ENCODE assay signal across 8 mouse cellular contexts in the genomic region with DNA sequence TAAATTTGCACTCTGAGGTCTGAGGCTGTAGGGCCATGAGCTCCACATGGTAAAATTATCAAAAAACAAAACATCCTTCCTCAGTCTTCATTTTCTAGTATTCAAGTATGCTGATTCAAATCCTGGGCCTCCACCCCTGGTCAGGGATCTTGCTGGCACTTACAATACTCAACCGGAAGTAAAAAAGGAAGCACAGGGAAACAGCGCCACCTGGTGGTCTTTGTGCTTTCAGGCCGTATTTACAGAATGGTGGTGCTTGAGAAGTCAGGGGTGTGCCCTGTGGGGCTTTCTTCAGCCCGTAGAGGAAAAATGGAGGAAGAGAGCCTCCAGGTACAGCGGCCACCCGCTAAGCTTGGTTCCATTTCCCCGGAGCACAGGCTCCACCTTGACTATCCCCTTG. TPM values are rescaled to one million over a fixed set of nuclear protein-coding genes. Genes with fewer than 3 reads are reported as not detected.
DNase-seq lines count a peak whose midpoint lies in the region; ATAC-seq lines count a peak whose summit lies in the region.

No protein-coding gene starts in this region.

- peak; percentile 59 for ATAC-seq in common myeloid progenitor, adult 5-6 weeks (replicated peaks; ENCODE audit: low read depth, poor library complexity, severe bottlenecking)
- ATAC-seq in megakaryocyte, adult 5-6 weeks (ENCODE audit: poor library complexity, severe bottlenecking): peak; percentile 52

- peak; percentile 95 for DNase-seq in ZHBTc4 (ENCODE audit: low read depth, low spot score)
- peak; percentile 94 for DNase-seq in gastrocnemius, postnatal 10 days
- DNase-seq in induced T-regulatory cell, adult 2 months (ENCODE audit: low read depth): peak; percentile 98
- peak; percentile 78 to 97 for DNase-seq in left cerebral cortex, adult 8-10 months (ENCODE audit: low spot score in 2 of 2)
- peak; percentile 90 for DNase-seq in right cerebral cortex, adult 18-20 months
- peak; percentile 76 for DNase-seq in urinary bladder, adult 2 months (ENCODE audit: low spot score)

RNA-seq across cellular contexts. Expression of gene Gpr84, which starts 3.3 kb away (rescaled TPM):
- total RNA-seq in common myeloid progenitor, adult 5-6 weeks (2017): not detected in 2 replicates
- total RNA-seq in gastrocnemius, postnatal 10 days (2021): under 1 TPM in 1 of 2 experiments, not detected in 1; 0.14 TPM
- 1 to 10 TPM in 2 of 4 experiments, under 1 TPM in 2; 0.76 to 6.8 (median 2.8) TPM for total RNA-seq in left cerebral cortex, adult 8-10 months (2022)
- 2.9 and 3.8 TPM in 2 replicates for total RNA-seq in megakaryocyte, adult 5-6 weeks (2015)
- total RNA-seq in megakaryocyte, adult 5-6 weeks (2017): 1.7 and 3.3 TPM in 2 replicates
- polyA plus RNA-seq in urinary bladder, adult 2 months (2012; rRNA removed): not detected in 2 replicates

RNA-seq across cellular contexts. Expression of gene Zfp385a, which starts 32.8 kb away (rescaled TPM):
- 3.9 and 6.0 TPM in 2 replicates for total RNA-seq in common myeloid progenitor, adult 5-6 weeks (2017)
- total RNA-seq in gastrocnemius, postnatal 10 days (2021): 10 to 100 TPM; 39.3 to 45.7 TPM
- 10 to 100 TPM; 60.6 to 78.6 (median 69.1) TPM for total RNA-seq in left cerebral cortex, adult 8-10 months (2022)
- total RNA-seq in megakaryocyte, adult 5-6 weeks (2015): 35.8 and 40.1 TPM in 2 replicates
- 6.8 and 9.4 TPM in 2 replicates for total RNA-seq in megakaryocyte, adult 5-6 weeks (2017)
- 9.9 and 15.6 TPM in 2 replicates for polyA plus RNA-seq in urinary bladder, adult 2 months (2012; rRNA removed)

RNA-seq across cellular contexts. Expression of gene Copz1, which starts 34.6 kb away (rescaled TPM):
- 53.8 and 55.5 TPM in 2 replicates for total RNA-seq in common myeloid progenitor, adult 5-6 weeks (2017)
- 10 to 100 TPM; 45.3 to 51.4 TPM for total RNA-seq in gastrocnemius, postnatal 10 days (2021)
- total RNA-seq in left cerebral cortex, adult 8-10 months (2022): 10 to 100 TPM; 90.9 to 93.2 (median 91.9) TPM
- 246 and 255 TPM in 2 replicates for total RNA-seq in megakaryocyte, adult 5-6 weeks (2015)
- 87.7 and 93.9 TPM in 2 replicates for total RNA-seq in megakaryocyte, adult 5-6 weeks (2017)
- polyA plus RNA-seq in urinary bladder, adult 2 months (2012; rRNA removed): 125 and 135 TPM in 2 replicates

RNA-seq across cellular contexts. Expression of gene Nfe2, which starts 48.9 kb away (rescaled TPM):
- total RNA-seq in common myeloid progenitor, adult 5-6 weeks (2017): 121 and 135 TPM in 2 replicates
- 1 to 10 TPM in 1 of 2 experiments, not detected in 1; 1.2 TPM for total RNA-seq in gastrocnemius, postnatal 10 days (2021)
- total RNA-seq in left cerebral cortex, adult 8-10 months (2022): not detected
- 205 and 258 TPM in 2 replicates for total RNA-seq in megakaryocyte, adult 5-6 weeks (2015)
- 218 and 249 TPM in 2 replicates for total RNA-seq in megakaryocyte, adult 5-6 weeks (2017)
- polyA plus RNA-seq in urinary bladder, adult 2 months (2012; rRNA removed): 0.28 and 0.34 TPM in 2 replicates

RNA-seq across cellular contexts. Expression of gene Itga5, which starts 59.4 kb away (rescaled TPM):
- 13.4 and 17.7 TPM in 2 replicates for total RNA-seq in common myeloid progenitor, adult 5-6 weeks (2017)
- 10 to 100 TPM; 27.6 to 40.5 TPM for total RNA-seq in gastrocnemius, postnatal 10 days (2021)
- total RNA-seq in left cerebral cortex, adult 8-10 months (2022): 1 to 10 TPM; 5.7 to 7.2 (median 5.9) TPM
- 18.4 and 21.4 TPM in 2 replicates for total RNA-seq in megakaryocyte, adult 5-6 weeks (2015)
- 8.3 and 9.5 TPM in 2 replicates for total RNA-seq in megakaryocyte, adult 5-6 weeks (2017)
- 138 and 146 TPM in 2 replicates for polyA plus RNA-seq in urinary bladder, adult 2 months (2012; rRNA removed)

Comparison
In these comparisons a context has a peak if more than half of its experiments do, and no peak if none do; other contexts are left out.
1. Peak in every context shown above with its lines: DNase-seq and ATAC-seq.